Mouse (Mus musculus): ENCODE measurements at regions not wholly inside any gene's neighbourhood (a gene's known extent, or its start where the extent isn't known, plus 50 kb on each side); places are given as distances from the start of the nearest gene placed in this dataset.

DNA sequence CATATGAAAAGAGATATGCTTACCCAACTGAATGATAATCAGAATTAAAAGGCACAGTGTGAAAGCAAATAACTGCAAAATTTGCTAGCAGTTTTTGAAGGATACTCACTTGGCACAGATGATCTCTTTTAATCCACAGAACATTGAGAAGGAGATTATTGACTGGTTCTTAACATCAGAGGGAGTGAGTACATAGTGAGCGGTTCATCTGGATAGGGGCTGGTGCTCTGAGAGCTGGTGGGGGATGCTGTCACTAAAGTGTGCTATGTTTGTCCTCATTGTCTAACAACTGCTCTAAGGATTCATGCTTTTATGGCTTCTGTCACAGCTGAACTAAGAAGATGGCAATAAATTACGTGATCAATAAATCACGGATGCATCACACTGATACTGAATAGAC, 218.7 kb upstream of the Nwd2 start:
- TF ChIP-seq MAX (IDR thresholded peaks at IDR 0.05; ENCODE audit: low read depth) (no peak), POLR2A (IDR thresholded peaks at IDR 0.05; ENCODE audit: insufficient read length, low read depth) (no peak), MYOD1 (IDR thresholded peaks at IDR 0.05; ENCODE audit: control insufficient read depth in 1 of 3, insufficient read length in 2 of 3, low read depth in 2 of 3) (no peak), POLR2AphosphoS2 (IDR thresholded peaks at IDR 0.05; ENCODE audit: insufficient read length, low read depth) (no peak), TCF12 (IDR thresholded peaks at IDR 0.05; ENCODE audit: insufficient read depth, poor library complexity, severe bottlenecking) (no peak)
